Mouse (Mus musculus): ENCODE measurements around the gene Tradd. TPM values are rescaled to one million over a fixed set of nuclear protein-coding genes. Genes with fewer than 3 reads are reported as not detected.

Tradd gene
- polyA plus RNA-seq, 1 experiment from 2014 or later, result 12.1 TPM

DNA sequence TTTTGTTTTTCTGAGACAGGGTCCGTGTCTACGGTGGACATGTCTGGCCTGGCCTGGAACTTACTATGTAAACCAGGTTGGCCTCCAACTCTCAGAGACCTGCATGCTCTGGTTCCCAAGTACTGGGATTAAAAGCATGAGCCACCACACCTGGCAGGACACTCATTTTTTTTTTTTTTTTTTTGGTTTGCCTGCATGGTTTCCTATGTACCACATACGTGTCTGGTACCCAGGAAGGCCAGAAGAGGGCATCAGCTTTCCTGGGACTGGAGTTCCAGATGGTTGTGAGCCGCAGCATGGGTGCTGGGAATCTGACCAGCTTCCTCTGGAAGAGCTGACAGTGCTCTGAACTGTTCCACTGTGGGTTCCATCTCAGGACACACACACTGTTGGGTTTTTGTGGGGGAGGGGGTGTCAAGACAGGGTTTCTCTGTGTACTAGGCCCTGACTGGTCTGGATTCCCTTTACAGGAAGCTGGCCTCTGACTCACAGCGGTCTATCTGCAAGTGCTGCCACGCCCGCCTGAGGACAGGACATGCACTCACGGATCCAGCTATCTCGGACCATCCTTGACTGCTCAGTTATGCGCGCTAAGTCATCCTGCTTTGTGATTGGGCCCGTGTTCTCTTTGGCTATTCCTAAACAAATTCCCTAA lies 3.0 kb downstream of the Tradd start:
- H3K27ac ChIP-seq, result no peak overlapping the region
- no peaks in the 10 kb centered on the region for H3K36me3 ChIP-seq
- no peak overlapping the region for H3K4me3 ChIP-seq
- H3K27me3 ChIP-seq (ENCODE audit: low read depth, poor library complexity, severe bottlenecking), result peaks cover 100% of the 10 kb centered on the region
- DNase-seq (ENCODE audit: low spot score), result no peak
- H3K4me1 ChIP-seq, result peaks cover 32% of the 10 kb centered on the region
- 0 out of 2 replicates have a peak, but pooled peaks cover 2% of the 10 kb centered on the region for H3K9me3 ChIP-seq (replicated peaks)
- 80% methylated on average over 12 of the region's 12 CpGs for WGBS

GRCm38 (mm10) chr8:105260371-105261099 lies 3.9 kb downstream of the Tradd start:
- H3K4me3 ChIP-seq, result no peak overlapping the region

DNA sequence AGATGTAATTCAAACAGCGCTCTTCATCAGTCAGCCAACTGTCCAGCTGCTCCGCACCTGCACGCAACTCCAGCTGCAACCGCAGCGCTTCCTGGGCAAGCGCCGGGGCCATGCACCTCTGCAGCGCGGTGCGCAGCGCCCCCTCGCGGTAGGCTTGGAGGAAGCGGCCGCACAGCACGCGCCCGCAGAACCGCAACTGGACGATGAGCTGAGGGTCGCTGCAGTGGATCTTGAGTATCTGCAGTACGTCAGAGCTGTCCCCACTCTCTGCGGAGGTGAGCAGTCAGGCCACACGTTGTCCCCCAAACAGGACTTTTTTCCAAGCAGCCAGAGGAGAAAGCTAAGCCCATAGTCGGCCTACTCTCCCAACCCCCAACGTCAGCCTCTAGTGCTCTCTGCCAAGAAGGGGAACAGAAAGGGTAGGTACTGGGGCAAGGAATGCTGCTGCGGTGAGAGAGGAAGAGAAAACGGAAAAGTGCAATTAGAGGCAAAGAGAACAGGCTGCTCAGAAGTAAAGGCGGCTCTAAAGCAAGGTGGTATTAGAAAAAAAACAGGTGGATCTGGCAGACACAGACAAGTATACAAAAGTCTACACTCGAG lies 4.6 kb downstream of the Tradd start:
- no peaks in the 10 kb centered on the region for H3K36me3 ChIP-seq
- DNase-seq (ENCODE audit: low spot score), result peak; percentile 93
- peaks cover 100% of the 10 kb centered on the region for H3K27me3 ChIP-seq (ENCODE audit: low read depth, poor library complexity, severe bottlenecking)
- no peaks in the 10 kb centered on the region for H3K9me3 ChIP-seq (replicated peaks)
- no peak overlapping the region for H3K27ac ChIP-seq
- H3K4me1 ChIP-seq, result peaks cover 37% of the 10 kb centered on the region
- peak overlapping the region; percentile 50 for H3K4me3 ChIP-seq
- WGBS, result 4% methylated on average over 30 of the region's 30 CpGs

More at GRCm38 (mm10) chr8:105260371-105261099, 3.9 kb downstream of the Tradd start:
- DNase-seq (ENCODE audit: low spot score), result no peak
- WGBS, result 67% methylated on average over 7 of the region's 7 CpGs
- Histone ChIP-seq H3K27me3 (ENCODE audit: low read depth, poor library complexity, severe bottlenecking) (peaks cover 100% of the 10 kb centered on the region), H3K27ac (no peak overlapping the region), H3K9me3 (replicated peaks) (no peaks in the 10 kb centered on the region), H3K4me1 (peaks cover 34% of the 10 kb centered on the region), H3K36me3 (no peaks in the 10 kb centered on the region)

GRCm38 (mm10) chr8:105258911-105259720 lies 5.3 kb downstream of the Tradd start:
- peaks cover 93% of the 10 kb centered on the region for H3K27me3 ChIP-seq (ENCODE audit: low read depth, poor library complexity, severe bottlenecking)

GRCm38 (mm10) chr8:105257318-105258114 lies 6.9 kb downstream of the Tradd start:
- peaks cover 13% of the 10 kb centered on the region; the same call in 1 of the 2 replicates for H3K36me3 ChIP-seq
- WGBS, result 68% methylated on average over 7 of the region's 7 CpGs
- H3K27ac ChIP-seq, result no peak overlapping the region
- no peaks in the 10 kb centered on the region for H3K9me3 ChIP-seq (replicated peaks)
- peaks cover 77% of the 10 kb centered on the region for H3K27me3 ChIP-seq (ENCODE audit: low read depth, poor library complexity, severe bottlenecking)
- H3K4me3 ChIP-seq, result no peak overlapping the region
- DNase-seq (ENCODE audit: low spot score), result no peak
- peaks cover 41% of the 10 kb centered on the region for H3K4me1 ChIP-seq

More at GRCm38 (mm10) chr8:105258911-105259720, 5.3 kb downstream of the Tradd start:
- no peaks in the 10 kb centered on the region for H3K9me3 ChIP-seq (replicated peaks)
- peak; percentile 67 for DNase-seq (ENCODE audit: low spot score)
- peaks cover 37% of the 10 kb centered on the region for H3K4me1 ChIP-seq
- 2% methylated on average over 55 of the region's 55 CpGs for WGBS
- 0 out of 2 replicates have a peak overlapping the region, but pooled peaks have one; percentile 2 for H3K27ac ChIP-seq
- peak overlapping the region; percentile 50 for H3K4me3 ChIP-seq
- H3K36me3 ChIP-seq, result no peaks in the 10 kb centered on the region

- Histone ChIP-seq H3K4me1 (peaks cover 40% of the 10 kb centered on the region), H3K4me3 (peak within 1 kb of the TSS; percentile 63), H3K9me3 (replicated peaks) (no peaks in the 10 kb centered on the region), H3K27me3 (ENCODE audit: low read depth, poor library complexity, severe bottlenecking) (peaks cover 51% of the 10 kb centered on the region), H3K36me3 (peaks cover 38% of the 10 kb centered on the region), H3K27ac (peak within 1 kb of the TSS; percentile 85)
- WGBS, result under 1% methylated on average over 14 of the region's 14 CpGs
- DNase-seq (ENCODE audit: low spot score), result peak; percentile 77
Observed at GRCm38 (mm10) chr8:105254966-105255350, 9.5 kb downstream of the Tradd start, which contains the start of gene B3gnt9. TSS of gene B3gnt9 (minus strand) at chr8:105255153.

GRCm38 (mm10) chr8:105254152-105254965 lies 10.1 kb downstream of the Tradd start:
- Histone ChIP-seq H3K9me3 (replicated peaks) (no peaks in the 10 kb centered on the region), H3K4me3 (peak overlapping the region; percentile 63), H3K27me3 (ENCODE audit: low read depth, poor library complexity, severe bottlenecking) (peaks cover 45% of the 10 kb centered on the region), H3K4me1 (peaks cover 34% of the 10 kb centered on the region), H3K27ac (peak overlapping the region; percentile 85), H3K36me3 (peaks cover 44% of the 10 kb centered on the region)
- under 1% methylated on average over 74 of the region's 74 CpGs for WGBS
- DNase-seq (ENCODE audit: low spot score), result peak; percentile 92

- DNase-seq (ENCODE audit: low spot score), result peak; percentile 38
- 40% methylated on average over 20 of the region's 20 CpGs for WGBS
- Histone ChIP-seq H3K27ac (0 out of 2 replicates have a peak overlapping the region, but pooled peaks have one; percentile 85), H3K27me3 (ENCODE audit: low read depth, poor library complexity, severe bottlenecking) (peaks cover 39% of the 10 kb centered on the region), H3K4me3 (peak overlapping the region; percentile 63), H3K36me3 (peaks cover 50% of the 10 kb centered on the region), H3K9me3 (replicated peaks) (no peaks in the 10 kb centered on the region), H3K4me1 (peaks cover 28% of the 10 kb centered on the region)
Observed at GRCm38 (mm10) chr8:105253766-105254151, 10.7 kb downstream of the Tradd start.

GRCm38 (mm10) chr8:105252680-105253537 lies 11.5 kb downstream of the Tradd start:
- Histone ChIP-seq H3K4me3 (no peak overlapping the region), H3K9me3 (replicated peaks) (no peaks in the 10 kb centered on the region), H3K4me1 (peaks cover 25% of the 10 kb centered on the region), H3K27me3 (ENCODE audit: low read depth, poor library complexity, severe bottlenecking) (peaks cover 31% of the 10 kb centered on the region), H3K36me3 (peaks cover 59% of the 10 kb centered on the region), H3K27ac (no peak overlapping the region)
- DNase-seq (ENCODE audit: low spot score), result no peak
- 86% methylated on average over 10 of the region's 10 CpGs for WGBS

DNA sequence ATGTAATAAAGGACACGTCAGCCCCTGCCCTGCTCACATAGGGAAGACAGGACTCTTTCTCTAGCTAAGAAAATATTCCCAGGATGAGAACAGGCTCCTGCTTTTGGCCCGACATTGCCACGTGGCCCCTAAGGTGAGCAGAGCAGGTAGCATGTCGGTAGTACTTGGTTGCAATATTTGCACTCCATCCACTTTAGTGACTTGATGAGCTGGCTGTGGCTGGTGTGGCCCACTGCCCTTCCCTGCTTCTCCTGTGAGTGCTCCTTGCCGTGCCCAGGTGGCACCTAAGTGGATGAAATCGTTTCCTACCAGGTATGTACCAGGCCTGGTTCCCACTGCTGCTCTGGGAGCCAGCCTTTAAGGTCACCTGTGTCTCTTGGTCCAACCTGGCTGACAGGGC lies 12.5 kb downstream of the Tradd start:
- peaks cover 68% of the 10 kb centered on the region for H3K36me3 ChIP-seq

More for the DNA sequence above, 12.5 kb downstream of the Tradd start:
- Histone ChIP-seq H3K9me3 (replicated peaks) (no peaks in the 10 kb centered on the region), H3K4me3 (no peak overlapping the region), H3K27ac (no peak overlapping the region), H3K4me1 (peaks cover 25% of the 10 kb centered on the region), H3K27me3 (ENCODE audit: low read depth, poor library complexity, severe bottlenecking) (peaks cover 21% of the 10 kb centered on the region)
- 91% methylated on average over 6 of the region's 6 CpGs for WGBS
- no peak for DNase-seq (ENCODE audit: low spot score)
